Mouse (Mus musculus) CH12.LX (cell line): ENCODE data around the gene Acoxl. TPM values are rescaled to one million over a fixed set of nuclear protein-coding genes. Genes with fewer than 3 reads are reported as not detected.

ENCODE experiments used
- DNase-seq: peaks from one replicate; pipeline ENCODE4 v3.0.0-alpha.2; 2013; ENCODE audit errors: extremely low read depth
- H3K27ac ChIP-seq: 2 replicates; pipeline ENCODE4 v1.5.1; 2012; ENCODE audit warnings: low read depth, mild to moderate bottlenecking, control low read depth, moderate library complexity; ENCODE audit not compliant: insufficient read depth
- H3K27me3 ChIP-seq: replicated peaks from 2 replicates; pipeline ENCODE3; 2012; ENCODE audit warnings: inconsistent platforms
- H3K36me3 ChIP-seq, 2 experiments: replicated peaks in 1 of 2; 2 replicates each; pipeline versions ENCODE3 to v1.6.1; 2012; ENCODE audit warnings: inconsistent platforms in 1 of 2, low read length in 1 of 2, mild to moderate bottlenecking in 1 of 2, mixed read lengths in 1 of 2, moderate library complexity in 1 of 2; ENCODE audit not compliant: control insufficient read depth in 1 of 2, insufficient read depth in 1 of 2
- H3K4me1 ChIP-seq, 2 experiments: 2 replicates each; pipeline ENCODE4 v1.6.1; 2012; ENCODE audit warnings: inconsistent platforms in 1 of 2, moderate library complexity in 1 of 2; ENCODE audit not compliant: insufficient read depth in 2 of 2, control insufficient read depth in 1 of 2
- H3K4me2 ChIP-seq: 2 replicates; pipeline ENCODE4 v1.6.1; 2012; ENCODE audit warnings: low read depth, mild to moderate bottlenecking, control low read depth; ENCODE audit not compliant: poor library complexity, insufficient read depth, severe bottlenecking
- H3K4me3 ChIP-seq, 3 experiments: fragments of 150-350 bp in 1 of 3; sonication (generic) in 1 of 3; replicated peaks in 1 of 3; 2 replicates each; pipeline versions ENCODE3 to v1.5.1; 2011 to 2012; ENCODE audit warnings: low read depth in 2 of 3, low read length in 2 of 3, mild to moderate bottlenecking in 2 of 3, moderate library complexity in 2 of 3, control low read depth in 1 of 3, improper control_type of control experiment in 1 of 3, inconsistent platforms in 1 of 3, mixed read lengths in 1 of 3; ENCODE audit not compliant: poor library complexity in 1 of 3
- H3K79me2 ChIP-seq: replicated peaks from 2 replicates; pipeline ENCODE4 v1.6.1; 2012; ENCODE audit warnings: mild to moderate bottlenecking, moderate library complexity; ENCODE audit not compliant: control insufficient read depth, poor library complexity, insufficient read depth, severe bottlenecking; ENCODE audit errors: extremely low read depth
- H3K9ac ChIP-seq: 2 replicates; pipeline ENCODE4 v1.6.1; 2012; ENCODE audit warnings: low read depth, mild to moderate bottlenecking, control low read depth, moderate library complexity; ENCODE audit not compliant: insufficient read depth
- H3K9me3 ChIP-seq: replicated peaks from 2 replicates; pipeline ENCODE3; 2012; ENCODE audit warnings: low read length, inconsistent platforms, mixed read lengths
- BHLHE40 ChIP-seq: IDR thresholded peaks from 2 replicates; pipeline ENCODE4 v1.6.1; 2011; ENCODE audit warnings: mild to moderate bottlenecking, low read depth, low read length, improper control_type of control experiment
- CHD2 ChIP-seq: IDR thresholded peaks from 2 replicates; pipeline ENCODE4 v1.6.1; 2011; ENCODE audit warnings: low read length, improper control_type of control experiment
- CTCF ChIP-seq, 2 experiments: IDR thresholded peaks in 1 of 2; conservative IDR thresholded peaks in 1 of 2; 2 replicates each; pipeline ENCODE4 v1.5.1; 2011 to 2012; ENCODE audit warnings: low read depth in 2 of 2, low read length in 2 of 2, improper control_type of control experiment in 1 of 2, inconsistent platforms in 1 of 2, mild to moderate bottlenecking in 1 of 2, moderate library complexity in 1 of 2
- E2F4 ChIP-seq: IDR thresholded peaks from 2 replicates; pipeline ENCODE4 v1.6.1; 2011; ENCODE audit warnings: low read depth, low read length, improper control_type of control experiment; ENCODE audit not compliant: insufficient replicate concordance
- ELF1 ChIP-seq: IDR thresholded peaks from 2 replicates; pipeline ENCODE4 v1.6.1; 2014; ENCODE audit warnings: low read depth, mild to moderate bottlenecking, inconsistent platforms, low read length, improper control_type of control experiment
- EP300 ChIP-seq: IDR thresholded peaks from 2 replicates; pipeline ENCODE4 v1.6.1; 2011; ENCODE audit warnings: low read length, improper control_type of control experiment
- HCFC1 ChIP-seq: IDR thresholded peaks from 2 replicates; pipeline ENCODE4 v1.6.1; 2012; ENCODE audit warnings: low read depth, mild to moderate bottlenecking, inconsistent platforms, low read length, improper control_type of control experiment
- IRF4 ChIP-seq: IDR thresholded peaks from 2 replicates; pipeline ENCODE4 v1.6.1; 2014; ENCODE audit warnings: low read depth, mild to moderate bottlenecking, inconsistent platforms, low read length, improper control_type of control experiment
- JUN ChIP-seq: IDR thresholded peaks from 2 replicates; pipeline ENCODE4 v1.6.1; 2011; ENCODE audit warnings: low read depth, mild to moderate bottlenecking, low read length, improper control_type of control experiment, moderate library complexity; ENCODE audit not compliant: insufficient read depth
- JUND ChIP-seq: conservative IDR thresholded peaks from 2 replicates; pipeline ENCODE4 v1.6.1; 2011; ENCODE audit warnings: low read depth, low read length, improper control_type of control experiment
- KAT2A ChIP-seq: IDR thresholded peaks from 2 replicates; pipeline ENCODE4 v1.6.1; 2012; ENCODE audit warnings: low read length, improper control_type of control experiment, inconsistent platforms; ENCODE audit not compliant: insufficient replicate concordance
- MAFK ChIP-seq: IDR thresholded peaks from 2 replicates; pipeline ENCODE4 v1.6.1; 2011; ENCODE audit warnings: low read length, improper control_type of control experiment; ENCODE audit not compliant: insufficient replicate concordance
- MAX ChIP-seq: IDR thresholded peaks from 2 replicates; pipeline ENCODE4 v1.6.1; 2011; ENCODE audit warnings: low read length, improper control_type of control experiment
- MEF2A ChIP-seq: IDR thresholded peaks from 2 replicates; pipeline ENCODE4 v1.6.1; 2014; ENCODE audit warnings: low read depth, mild to moderate bottlenecking, inconsistent platforms, low read length, improper control_type of control experiment, borderline replicate concordance
- MXI1 ChIP-seq: IDR thresholded peaks from 2 replicates; pipeline ENCODE4 v1.6.1; 2011; ENCODE audit warnings: mild to moderate bottlenecking, low read depth, low read length, improper control_type of control experiment
- POLR2AphosphoS2 ChIP-seq: IDR thresholded peaks from 2 replicates; pipeline ENCODE4 v1.6.1; 2011; ENCODE audit warnings: low read depth, low read length, improper control_type of control experiment
- SMC3 ChIP-seq: IDR thresholded peaks from 2 replicates; pipeline ENCODE4 v1.6.1; 2011; ENCODE audit warnings: low read depth, low read length, improper control_type of control experiment
- USF2 ChIP-seq: conservative IDR thresholded peaks from 2 replicates; pipeline ENCODE4 v1.6.1; 2011; ENCODE audit warnings: low read depth, low read length, improper control_type of control experiment
- ZC3H11A ChIP-seq: IDR thresholded peaks from 2 replicates; pipeline ENCODE4 v1.6.1; 2012; ENCODE audit warnings: low read depth, mild to moderate bottlenecking, inconsistent platforms, low read length, improper control_type of control experiment
- ZMIZ1 ChIP-seq: IDR thresholded peaks from 2 replicates; pipeline ENCODE4 v1.6.1; 2012; ENCODE audit warnings: low read depth, mild to moderate bottlenecking, inconsistent platforms, low read length, improper control_type of control experiment
- ZNF384 ChIP-seq: IDR thresholded peaks from 2 replicates; pipeline ENCODE4 v1.6.1; 2012; ENCODE audit warnings: low read depth, low read length, improper control_type of control experiment, inconsistent platforms
- dilution Hi-C: fragments of 300-500 bp; cut with MboI; formaldehyde crosslinking; loops from 2 replicates; pipeline ENCODE4 v1.14.3; 2020; ENCODE audit warnings: low sequenced_read_pairs; ENCODE audit not compliant: extremely low pct_unique_long_range_greater_than_20kb, extremely low pct_ligation_motif_present
- in situ Hi-C: fragments of 300-500 bp; cut with MboI; formaldehyde crosslinking; loops from 3 replicates; pipeline ENCODE4 v1.14.3; 2019; ENCODE audit warnings: low sequenced_read_pairs, low pct_ligation_motif_present, low pct_unique_long_range_greater_than_20kb, mixed read lengths
- polyA plus RNA-seq: library from polyadenylated mRNA; unstranded; fragments of >175 nt; gene quantifications from 2 replicates; pipeline ENCODE4 v1.2.1, GENCODE M21; 2012; ENCODE audit warnings: low read depth; ENCODE audit not compliant: insufficient read length
- total RNA-seq, 2 experiments: library from RNA; depleted of rRNA; stranded (reverse); fragments of 300-350 nt in 1 of 2; fragments of >200 nt in 1 of 2; gene quantifications; 2 replicates each; pipeline ENCODE4 v1.2.3; 2012 to 2014

Acoxl gene
- total and polyA plus RNA-seq, 3 experiments = 0.25 to 0.43 TPM; not detected in 1

- H3K36me3 ChIP-seq = no peaks in the 10 kb centered on the region
- no peaks in the 10 kb centered on the region for H3K79me2 ChIP-seq
- H3K4me1 ChIP-seq = peaks cover 0 to 33% of the 10 kb centered on the region in 2 experiments; a peak in 2 of 4 replicates
- no peaks in the 10 kb centered on the region for H3K9me3 ChIP-seq
- H3K27me3 ChIP-seq = no peaks in the 10 kb centered on the region
- no peak for DNase-seq
- in situ Hi-C loops (no loop called here), dilution Hi-C loops (no loop called here)
- no peak overlapping the region for H3K9ac ChIP-seq
- H3K27ac ChIP-seq = no peak overlapping the region
- TF ChIP-seq MAX = no peak
- no peak for TF ChIP-seq BHLHE40
- no peak for TF ChIP-seq E2F4
- no peak overlapping the region for H3K4me2 ChIP-seq
- no peak overlapping the region for H3K4me3 ChIP-seq
Observed at GRCm38 (mm10) chr2:128023855-128024254, 185.2 kb downstream of the Acoxl start.

- Histone ChIP-seq H3K4me3 (no peak overlapping the region), H3K27me3 (no peaks in the 10 kb centered on the region), H3K79me2 (no peaks in the 10 kb centered on the region), H3K27ac (no peak overlapping the region)
- TF ChIP-seq CHD2 (no peak), CTCF (conservative IDR thresholded peaks at IDR 0.05 in 1 of 2, IDR thresholded peaks at IDR 0.05 in 1 of 2; ENCODE audit: low read depth in 2 of 2, low read length in 2 of 2) (no peak), MAX (no peak), POLR2AphosphoS2 (no peak), MXI1 (no peak), JUND (no peak), MEF2A (no peak), HCFC1 (no peak), ELF1 (no peak), IRF4 (no peak), JUN (no peak), SMC3 (no peak), ZMIZ1 (no peak), E2F4 (no peak), EP300 (no peak), USF2 (no peak), KAT2A (no peak), ZC3H11A (no peak), ZNF384 (no peak), MAFK (no peak)
- TF ChIP-seq, all 38 proteins: peak for 0
- in situ Hi-C loops = no loop called here
- Histone ChIP-seq H3K9me3 (no peaks in the 10 kb centered on the region), H3K4me2 (no peak overlapping the region), H3K4me1 (peaks cover 0 to 5% of the 10 kb centered on the region in 2 experiments; a peak in 1 of 4 replicates), H3K36me3 (no peaks in the 10 kb centered on the region), H3K9ac (no peak overlapping the region)
- DNase-seq = no peak
- dilution Hi-C loops = no loop called here
Observed at GRCm38 (mm10) chr2:128027696-128028095, 189.0 kb downstream of the Acoxl start.
